Mouse (Mus musculus) embryonic facial prominence, embryonic 14.5 days (tissue): ENCODE results near the gene Dph3. TPM values are rescaled to one million over a fixed set of nuclear protein-coding genes. Genes with fewer than 3 reads are reported as not detected.

Experiments
- ATAC-seq: fragments of 200-750 bp; cut with Nextera tagmentation; 2 replicates; pipeline ENCODE4 v1.8.0; 2017; ENCODE audit warnings: low read depth, moderate number of reproducible peaks, moderate TSS enrichment
- DNase-seq: peaks from one replicate; pipeline ENCODE4 v3.0.0-alpha.2; 2015; ENCODE audit warnings: low spot score
- H3K27ac ChIP-seq: fragments of 300-500 bp; sonication (generic); replicated peaks from 2 replicates; pipeline ENCODE4 v1.5.1; 2014; ENCODE audit warnings: low read depth, mild to moderate bottlenecking, low read length, moderate library complexity
- H3K27me3 ChIP-seq: fragments of 300-500 bp; sonication (generic); replicated peaks from 2 replicates; pipeline ENCODE4 v1.6.1; 2014; ENCODE audit warnings: low read length; ENCODE audit not compliant: control insufficient read depth, insufficient read depth
- H3K36me3 ChIP-seq: fragments of 300-500 bp; sonication (generic); 2 replicates; pipeline ENCODE4 v1.6.1; 2014; ENCODE audit warnings: low read length, mixed read lengths; ENCODE audit not compliant: control insufficient read depth, insufficient read depth
- H3K4me1 ChIP-seq: fragments of 300-500 bp; sonication (generic); 2 replicates; pipeline ENCODE4 v1.6.1; 2014; ENCODE audit warnings: antibody characterized with exemption, low read length; ENCODE audit not compliant: control insufficient read depth, insufficient read depth
- H3K4me2 ChIP-seq: fragments of 300-500 bp; sonication (generic); 2 replicates; pipeline ENCODE4 v1.6.1; 2014; ENCODE audit warnings: low read depth, mild to moderate bottlenecking, low read length, moderate library complexity, mixed read lengths
- H3K4me3 ChIP-seq: fragments of 300-500 bp; sonication (generic); 2 replicates; pipeline ENCODE4 v1.5.1; 2014; ENCODE audit warnings: low read depth, mild to moderate bottlenecking, low read length
- H3K9ac ChIP-seq: fragments of 300-500 bp; sonication (generic); 2 replicates; pipeline ENCODE4 v1.6.1; 2014; ENCODE audit warnings: low read depth, mild to moderate bottlenecking, low read length, moderate library complexity, mixed read lengths
- H3K9me3 ChIP-seq: fragments of 300-500 bp; sonication (generic); 2 replicates; pipeline ENCODE4 v1.6.1; 2016; ENCODE audit warnings: low read length; ENCODE audit not compliant: control insufficient read depth
- WGBS: fragments of 180-500 bp; shearing (Covaris S2); extraction: QIAGEN DNeasy Blood & Tissue Kit; methylation state at CpG from one replicate; pipeline ENCODE4 v1.1.7; 2014; 5-methylcytosine and 5-hydroxymethylcytosine counted together
- polyA plus RNA-seq: library from polyadenylated mRNA; unstranded; fragments of >200 nt; fragmentation: Nextera tagmentation; extraction: Ambion mirVana; gene quantifications from 2 replicates; pipeline ENCODE4 v1.2.1, GENCODE M21; 2014

The Dph3 gene
- polyA plus RNA-seq, 1 experiment from 2014 or later: 100 TPM

- 43% methylated on average over 10 of the region's 10 CpGs for WGBS
- Histone ChIP-seq H3K4me1 (peaks cover 4% of the 10 kb centered on the region; the same call in 1 of the 2 replicates), H3K4me3 (no peak overlapping the region), H3K27me3 (no peaks in the 10 kb centered on the region), H3K27ac (no peak overlapping the region), H3K9me3 (no peaks in the 10 kb centered on the region), H3K9ac (no peak overlapping the region), H3K4me2 (no peak overlapping the region), H3K36me3 (no peaks in the 10 kb centered on the region)
- DNase-seq (no peak), ATAC-seq (no peak)
Measured at GRCm38 (mm10) chr14:32054788-32055187, 30.7 kb downstream of the Dph3 start.

- no peak overlapping the region for H3K9ac ChIP-seq
Measured at GRCm38 (mm10) chr14:32053895-32054294, 31.6 kb downstream of the Dph3 start.

GRCm38 (mm10) chr14:32050171-32050570 is 35.4 kb downstream of the Dph3 start:
- H3K27ac ChIP-seq: no peak overlapping the region
- H3K4me3 ChIP-seq: no peak overlapping the region
- no peak overlapping the region for H3K9ac ChIP-seq
- no peaks in the 10 kb centered on the region for H3K9me3 ChIP-seq
- 90% methylated on average over 6 of the region's 6 CpGs for WGBS
- H3K4me2 ChIP-seq: no peak overlapping the region
- H3K27me3 ChIP-seq: no peaks in the 10 kb centered on the region
- ATAC-seq (no peak), DNase-seq (no peak)
- H3K36me3 ChIP-seq: no peaks in the 10 kb centered on the region
- peaks cover 4% of the 10 kb centered on the region; the same call in 1 of the 2 replicates for H3K4me1 ChIP-seq

More at GRCm38 (mm10) chr14:32053895-32054294, 31.6 kb downstream of the Dph3 start:
- Histone ChIP-seq H3K9me3 (no peaks in the 10 kb centered on the region), H3K4me3 (no peak overlapping the region), H3K4me1 (peaks cover 4% of the 10 kb centered on the region; the same call in 1 of the 2 replicates), H3K27ac (no peak overlapping the region), H3K4me2 (no peak overlapping the region), H3K27me3 (no peaks in the 10 kb centered on the region), H3K36me3 (no peaks in the 10 kb centered on the region)
- WGBS: 74% methylated on average over 5 of the region's 5 CpGs
- ATAC-seq: no peak
- no peak for DNase-seq

- WGBS: 64% methylated on average over 8 of the region's 8 CpGs
- ATAC-seq (no peak), DNase-seq (peak; percentile 17)
- no peak overlapping the region for H3K4me3 ChIP-seq
- no peaks in the 10 kb centered on the region for H3K36me3 ChIP-seq
- H3K9ac ChIP-seq: no peak overlapping the region
- H3K4me2 ChIP-seq: no peak overlapping the region
- H3K27me3 ChIP-seq: no peaks in the 10 kb centered on the region
- H3K9me3 ChIP-seq: no peaks in the 10 kb centered on the region
- H3K27ac ChIP-seq: no peak overlapping the region
- no peaks in the 10 kb centered on the region for H3K4me1 ChIP-seq
Measured at GRCm38 (mm10) chr14:32046357-32046756, 39.2 kb downstream of the Dph3 start.

- 55% methylated on average over 5 of the region's 5 CpGs for WGBS
- no peak overlapping the region for H3K4me3 ChIP-seq
- no peak for ATAC-seq
Measured at GRCm38 (mm10) chr14:32042108-32042507, 43.4 kb downstream of the Dph3 start.

GRCm38 (mm10) chr14:32037661-32038252 is 47.8 kb downstream of the Dph3 start:
- 81% methylated on average over 8 of the region's 8 CpGs for WGBS
- no peak for ATAC-seq
- DNase-seq: no peak
- Histone ChIP-seq H3K9ac (no peak overlapping the region), H3K4me2 (no peak overlapping the region), H3K36me3 (no peaks in the 10 kb centered on the region), H3K4me3 (no peak overlapping the region), H3K9me3 (no peaks in the 10 kb centered on the region), H3K27me3 (no peaks in the 10 kb centered on the region), H3K4me1 (no peaks in the 10 kb centered on the region), H3K27ac (no peak overlapping the region)

More at GRCm38 (mm10) chr14:32042108-32042507, 43.4 kb downstream of the Dph3 start:
- Histone ChIP-seq H3K9ac (no peak overlapping the region), H3K27ac (no peak overlapping the region), H3K9me3 (no peaks in the 10 kb centered on the region), H3K36me3 (no peaks in the 10 kb centered on the region), H3K4me2 (no peak overlapping the region), H3K27me3 (no peaks in the 10 kb centered on the region), H3K4me1 (no peaks in the 10 kb centered on the region)
- DNase-seq: no peak

GRCm38 (mm10) chr14:32036482-32036881 is 49.0 kb downstream of the Dph3 start:
- Histone ChIP-seq H3K4me2 (no peak overlapping the region), H3K36me3 (no peaks in the 10 kb centered on the region), H3K9me3 (no peaks in the 10 kb centered on the region), H3K27ac (no peak overlapping the region), H3K4me1 (no peaks in the 10 kb centered on the region), H3K27me3 (no peaks in the 10 kb centered on the region), H3K9ac (no peak overlapping the region), H3K4me3 (no peak overlapping the region)
- DNase-seq: no peak
- WGBS: 58% methylated on average over 5 of the region's 5 CpGs
- ATAC-seq: no peak

- peak; percentile 83 for DNase-seq
- Histone ChIP-seq H3K9ac (no peak overlapping the region), H3K9me3 (no peaks in the 10 kb centered on the region), H3K27ac (no peak overlapping the region), H3K27me3 (no peaks in the 10 kb centered on the region; the same call in none of the 2 replicates), H3K4me2 (no peak overlapping the region), H3K4me3 (no peak overlapping the region), H3K36me3 (no peaks in the 10 kb centered on the region), H3K4me1 (peaks cover 6% of the 10 kb centered on the region; the same call in 1 of the 2 replicates)
- ATAC-seq: peak; percentile 28; the same call in 1 of the 2 replicates
- WGBS: 8% methylated on average over 4 of the region's 4 CpGs
Measured at GRCm38 (mm10) chr14:32032522-32032921, 53.0 kb downstream of the Dph3 start.
